Mouse (Mus musculus): ENCODE measurements around the gene Hmgb1.

Hmgb1 gene

GRCm38 (mm10) chr5:149185806-149186205, 1.5 kb upstream of the Hmgb1 start:
- no peak for DNase-seq (ENCODE audit: low spot score in 2 of 2)

GRCm38 (mm10) chr5:149184844-149185186, 526 bp upstream of the Hmgb1 start:
- no peak for DNase-seq (ENCODE audit: low spot score in 2 of 2)

- DNase-seq (ENCODE audit: low spot score in 2 of 2), result no peak
Observed at GRCm38 (mm10) chr5:149183721-149184103, 577 bp downstream of the Hmgb1 start.

- no peak for DNase-seq (ENCODE audit: low spot score in 2 of 2)
Observed at GRCm38 (mm10) chr5:149183122-149183521, 1.2 kb downstream of the Hmgb1 start.

GRCm38 (mm10) chr5:149182186-149182870, 2.0 kb downstream of the Hmgb1 start:
- no peak for DNase-seq (ENCODE audit: low spot score in 2 of 2)

GRCm38 (mm10) chr5:149179826-149180225, 4.5 kb downstream of the Hmgb1 start:
- no peak for DNase-seq (ENCODE audit: low spot score in 2 of 2)

- no peak for DNase-seq (ENCODE audit: low spot score in 2 of 2)
Observed at GRCm38 (mm10) chr5:149178095-149178494, 6.2 kb downstream of the Hmgb1 start.

- DNase-seq (ENCODE audit: low spot score in 2 of 2), result no peak
Observed at GRCm38 (mm10) chr5:149175736-149176135, 8.6 kb downstream of the Hmgb1 start.

- DNase-seq (ENCODE audit: low spot score in 2 of 2), result peak in 1 of 2 experiments; percentile 7
Observed at GRCm38 (mm10) chr5:149174527-149174926, 9.8 kb downstream of the Hmgb1 start.

- DNase-seq (ENCODE audit: low spot score in 2 of 2), result no peak
Observed at GRCm38 (mm10) chr5:149172246-149172645, 12.0 kb downstream of the Hmgb1 start.

GRCm38 (mm10) chr5:149170841-149171588, 13.3 kb downstream of the Hmgb1 start:
- no peak for DNase-seq (ENCODE audit: low spot score in 2 of 2)

- no peak for DNase-seq (ENCODE audit: low spot score in 2 of 2)
Observed at GRCm38 (mm10) chr5:149168816-149169215, 15.5 kb downstream of the Hmgb1 start.

- DNase-seq (ENCODE audit: low spot score in 2 of 2), result no peak
Observed at GRCm38 (mm10) chr5:149168051-149168450, 16.2 kb downstream of the Hmgb1 start.

GRCm38 (mm10) chr5:149166011-149166410, 18.3 kb downstream of the Hmgb1 start:
- DNase-seq (ENCODE audit: low spot score in 2 of 2), result peak in 1 of 2 experiments; percentile 13

- DNase-seq (ENCODE audit: low spot score in 2 of 2), result peak in 1 of 2 experiments; percentile 48
Observed at GRCm38 (mm10) chr5:149164881-149165280, 19.4 kb downstream of the Hmgb1 start.

- DNase-seq (ENCODE audit: low spot score in 2 of 2), result peak in 1 of 2 experiments; percentile 44
Observed at GRCm38 (mm10) chr5:149162890-149163289, 21.4 kb downstream of the Hmgb1 start.

GRCm38 (mm10) chr5:149160469-149160868, 23.8 kb downstream of the Hmgb1 start:
- DNase-seq (ENCODE audit: low spot score in 2 of 2), result no peak

- DNase-seq (ENCODE audit: low spot score in 2 of 2), result no peak
Observed at GRCm38 (mm10) chr5:149159021-149159420, 25.3 kb downstream of the Hmgb1 start.

- DNase-seq (ENCODE audit: low spot score in 2 of 2), result no peak
Observed at GRCm38 (mm10) chr5:149156886-149157563, 27.3 kb downstream of the Hmgb1 start.

- DNase-seq (ENCODE audit: low spot score in 2 of 2), result no peak
Observed at GRCm38 (mm10) chr5:149152774-149153155, 31.5 kb downstream of the Hmgb1 start.

GRCm38 (mm10) chr5:149152063-149152773, 32.1 kb downstream of the Hmgb1 start:
- DNase-seq (ENCODE audit: low spot score in 2 of 2), result peak in 1 of 2 experiments; percentile 31

GRCm38 (mm10) chr5:149150882-149151281, 33.4 kb downstream of the Hmgb1 start:
- no peak for DNase-seq (ENCODE audit: low spot score in 2 of 2)
